Mouse (Mus musculus) brain, embryonic 18.5 days (tissue): ENCODE data around the gene Olfr448.

Experiments
- DNase-seq: peaks from one replicate; pipeline ENCODE4 v3.0.0-alpha.2; 2012; ENCODE audit warnings: low read depth, low spot score

The Olfr448 gene

DNA sequence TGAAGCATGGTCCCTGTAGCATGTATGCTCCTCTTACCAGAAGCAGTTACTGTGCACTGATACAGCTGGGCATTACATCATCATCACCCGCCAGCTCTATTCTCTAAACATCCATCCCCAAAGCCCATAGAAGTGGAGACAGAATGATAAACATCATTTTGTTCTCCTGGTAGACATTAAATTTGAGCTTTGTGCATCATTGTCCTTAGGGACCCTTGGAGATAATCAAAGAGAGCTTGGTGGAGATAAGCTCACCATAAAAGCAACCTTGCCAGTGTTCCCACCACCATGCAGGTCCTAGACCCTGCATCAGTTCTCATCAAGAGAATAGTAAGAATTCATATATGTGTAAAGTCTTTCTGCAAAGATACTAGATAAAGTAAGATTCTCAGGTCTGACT lies at the start of gene Olfr448:
Olfr448 (plus strand) TSS at position 301 of the 400 bp plus-strand sequence.
- DNase-seq = no peak

DNA sequence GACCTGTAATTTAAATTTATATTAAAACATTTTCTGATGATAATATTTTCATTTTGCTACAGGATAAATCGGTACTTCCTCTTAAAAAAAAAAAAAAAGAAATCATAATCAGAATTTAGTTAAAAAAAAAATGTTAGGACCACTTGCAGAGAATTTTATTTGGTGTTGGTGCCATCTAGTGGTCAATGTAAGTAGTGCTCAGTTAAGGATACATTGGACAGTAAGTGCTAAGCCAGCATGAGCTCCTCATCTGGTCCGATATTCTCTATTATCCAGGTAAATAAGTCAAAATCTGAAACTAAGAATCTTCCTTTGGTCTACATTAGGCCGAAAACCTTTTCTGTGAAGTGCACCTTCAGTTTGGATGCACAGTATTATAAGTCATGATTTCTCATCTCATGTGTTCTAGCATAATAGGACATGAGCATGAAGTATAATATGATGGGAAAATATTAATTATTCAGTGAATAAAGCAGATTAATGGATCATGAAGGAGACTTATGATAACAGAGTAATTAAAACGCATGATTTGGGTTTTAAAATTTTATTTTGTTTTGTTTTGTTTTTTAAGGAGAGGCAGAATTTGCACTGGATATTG lies 29.9 kb upstream of the Olfr448 start:
- peak; percentile 59 for DNase-seq

DNA sequence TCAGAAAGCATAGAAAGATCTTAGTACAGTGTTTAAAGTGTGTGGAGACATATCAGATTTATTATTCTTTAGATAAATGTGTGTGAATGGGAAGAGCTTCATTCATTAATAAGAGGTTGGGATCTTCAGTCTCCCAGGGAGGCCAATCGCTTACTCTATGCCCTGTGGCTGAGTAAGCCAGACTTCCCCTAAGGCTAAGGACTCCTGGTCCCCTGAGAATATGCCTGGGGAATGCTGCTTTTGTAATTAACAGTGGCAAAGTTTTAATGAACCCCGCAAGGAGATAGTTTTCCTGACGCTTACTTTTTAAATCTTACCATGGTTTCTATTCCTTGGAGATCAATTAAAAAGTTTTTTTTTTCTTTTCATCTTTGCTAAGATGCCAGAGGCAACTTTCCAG lies 20.5 kb upstream of the Olfr448 start:
- DNase-seq = no peak

DNA sequence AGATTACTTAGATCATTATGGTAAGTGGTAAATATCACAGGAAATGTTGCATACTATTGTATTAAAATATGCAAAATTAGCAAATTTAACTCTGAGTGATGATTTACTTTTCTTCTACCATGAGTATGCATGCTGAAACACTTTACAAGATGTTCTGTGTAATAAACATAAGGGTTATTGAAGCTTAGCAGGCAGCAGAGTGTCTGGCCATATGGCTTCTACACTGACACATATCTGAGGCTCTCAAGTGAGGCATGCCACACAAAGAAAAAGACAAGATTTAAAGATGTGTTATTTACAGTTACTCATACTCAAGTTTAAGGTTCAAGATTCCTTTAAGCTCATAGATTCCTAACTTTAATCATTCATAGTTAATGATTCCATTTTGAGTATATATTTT lies 13.9 kb upstream of the Olfr448 start:
- no peak for DNase-seq

DNA sequence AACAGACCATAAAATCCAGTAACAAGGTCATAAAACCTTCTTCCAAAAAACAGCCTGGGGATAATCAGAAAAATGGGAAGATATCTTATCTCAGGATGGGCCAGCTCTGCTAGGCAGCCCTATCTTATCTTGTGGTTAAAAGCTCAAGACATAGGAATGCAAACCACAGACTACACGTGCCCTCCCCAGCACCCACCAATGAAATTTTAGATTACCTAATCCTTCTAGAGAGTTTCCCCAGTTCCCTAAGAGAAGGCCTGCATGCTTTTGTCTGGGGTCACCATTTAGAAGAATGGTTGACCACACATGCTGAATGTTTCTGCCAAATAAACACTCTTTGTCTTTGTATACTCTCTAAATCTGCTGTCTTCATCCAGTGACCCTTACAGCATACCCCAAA lies 10.1 kb downstream of the Olfr448 start:
- DNase-seq = no peak

DNA sequence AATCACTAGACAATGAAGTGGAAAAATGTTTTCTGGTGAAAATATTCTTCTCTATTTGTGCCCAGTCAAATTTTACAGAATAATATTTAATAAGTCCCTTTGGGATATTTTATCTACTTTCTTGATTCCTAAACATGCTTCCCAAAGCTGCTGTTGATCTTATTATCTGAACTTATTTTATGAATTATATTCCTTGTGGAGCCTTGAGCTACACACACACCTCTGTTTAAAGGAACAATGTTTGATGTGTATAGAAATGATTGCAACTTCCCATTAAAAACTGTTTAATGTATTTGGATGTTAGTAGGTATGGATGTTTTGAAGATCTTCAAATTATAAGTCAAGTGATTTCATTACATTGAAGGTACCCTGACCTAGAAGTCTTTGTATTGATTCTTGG lies 18.3 kb downstream of the Olfr448 start, which contains the start of gene Olfr447:
Olfr447 (plus strand) TSS at position 301 of the 400 bp plus-strand sequence.
- no peak for DNase-seq

DNA sequence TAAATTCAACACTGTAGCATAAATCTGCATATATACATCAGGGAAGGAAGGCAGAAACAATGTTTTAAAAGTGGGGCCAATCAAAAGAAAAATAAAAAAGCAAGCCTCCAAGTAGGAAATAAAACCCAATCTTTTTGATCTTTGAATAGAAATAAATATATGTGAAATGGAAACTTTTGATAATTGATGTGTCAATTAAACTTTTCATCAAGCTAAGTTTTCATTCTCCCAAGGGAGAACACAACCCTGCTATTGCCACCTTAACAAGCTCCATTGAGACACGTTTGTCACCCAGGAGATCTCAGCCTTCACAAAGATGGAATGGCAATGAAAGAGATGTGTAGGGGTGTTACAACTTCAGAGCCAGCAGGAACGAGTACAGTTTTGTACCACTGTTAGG lies 30.8 kb downstream of the Olfr448 start, which contains the start of gene Olfr446:
Olfr446 (plus strand) TSS at position 301 of the 400 bp plus-strand sequence.
- DNase-seq = no peak
